Mouse (Mus musculus): ENCODE measurements around the gene Fam20b. TPM values are rescaled to one million over a fixed set of nuclear protein-coding genes. Genes with fewer than 3 reads are reported as not detected.

The Fam20b gene
- polyA plus RNA-seq (2017; shearing (Covaris generic)), result 17.0 TPM

DNA sequence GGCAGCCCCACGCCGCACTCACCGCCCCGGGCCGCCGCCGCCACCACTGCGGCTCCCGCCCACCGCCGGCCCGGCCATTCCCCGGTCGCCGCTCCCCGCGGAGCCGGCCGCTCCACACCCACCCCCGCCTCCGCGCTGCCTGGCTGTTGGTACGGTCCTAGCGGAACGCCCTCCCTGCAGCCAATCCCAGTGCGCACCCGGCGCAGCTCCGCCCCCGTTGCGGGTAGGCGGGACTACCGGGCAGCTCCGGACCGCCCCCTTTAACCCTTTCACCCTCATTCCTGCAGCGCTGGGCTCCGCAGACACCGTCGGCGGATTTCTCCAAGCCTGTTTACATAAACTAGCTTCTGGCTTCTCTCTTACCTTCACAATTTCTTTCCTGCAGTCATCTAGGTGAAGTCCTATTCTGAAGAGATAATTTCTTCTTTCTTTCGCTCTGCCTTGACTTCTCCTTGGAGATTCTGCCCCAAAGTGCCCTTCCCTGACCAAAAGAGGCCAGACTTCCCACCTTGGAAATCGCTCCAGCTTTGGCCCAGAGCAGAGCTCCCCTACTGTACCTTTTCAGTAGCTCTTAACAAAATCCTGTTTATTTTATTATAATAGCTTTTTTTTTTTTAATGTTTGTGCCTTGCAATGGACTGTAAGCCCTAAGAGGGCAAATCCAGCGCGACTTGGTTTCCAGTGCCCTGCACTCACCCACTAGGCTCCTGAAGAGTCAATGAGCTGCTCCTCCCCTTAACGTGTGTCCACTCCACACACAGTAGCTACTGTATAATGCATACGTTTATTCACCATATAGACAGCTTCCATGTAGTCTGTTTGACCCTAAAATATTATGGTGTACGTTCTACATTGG, at the start of gene Fam20b:
TSS of gene Fam20b (minus strand) at position 137 of the 856 bp plus-strand sequence.

DNA sequence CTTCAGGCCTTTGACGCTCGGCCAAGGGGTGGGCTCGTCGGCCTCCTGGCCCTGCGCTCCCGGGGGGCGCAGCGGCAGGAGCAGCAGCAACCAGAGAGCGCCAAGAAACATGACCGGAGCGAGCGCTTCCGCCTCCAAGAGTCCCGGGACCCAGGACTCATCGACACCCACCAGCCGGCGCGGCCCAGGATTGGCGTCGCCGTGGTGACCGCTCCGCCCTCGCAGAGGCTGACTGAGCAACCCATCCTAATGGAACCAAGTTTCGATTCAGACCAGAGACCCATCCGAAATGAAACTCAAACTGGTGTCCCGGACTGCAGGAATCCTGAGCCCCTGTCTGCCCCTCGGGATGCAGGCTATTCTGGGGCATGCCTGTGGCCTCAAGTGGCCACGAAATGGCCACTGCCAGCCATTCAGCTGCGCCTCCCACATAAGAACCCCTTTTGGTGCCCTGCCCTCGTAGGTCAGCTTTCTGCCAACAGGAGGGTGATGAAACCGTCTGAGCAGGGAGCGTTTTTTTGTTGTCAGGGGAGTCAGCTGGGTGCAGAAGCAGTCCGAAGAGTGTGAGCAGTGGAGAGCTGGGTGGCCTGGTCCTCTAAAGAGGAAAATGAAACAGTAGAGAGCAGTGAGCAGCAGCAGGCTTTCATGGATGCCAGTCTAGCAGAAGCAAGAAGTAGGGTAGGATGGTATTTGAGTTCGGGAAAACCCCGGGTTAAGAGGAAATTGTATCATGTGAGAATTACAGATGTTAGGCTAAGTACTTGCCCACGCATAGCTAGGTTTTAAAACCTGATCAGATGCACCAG, 44.5 kb downstream of the Fam20b start, which contains the start of gene Tor3a:
TSS of gene Tor3a (minus strand) at position 162 of the 806 bp plus-strand sequence.

Other genes starting within 250 kb of the Fam20b start
- 31.6 TPM for gene Soat1, start 244.8 kb downstream of the Fam20b start, polyA plus RNA-seq (2017; shearing (Covaris generic))
- 1.00 TPM for gene Gm10031, start 195.1 kb downstream of the Fam20b start, polyA plus RNA-seq (2017; shearing (Covaris generic))
- 10.6 TPM for gene Abl2, start 160.3 kb downstream of the Fam20b start, polyA plus RNA-seq (2017; shearing (Covaris generic))
- 24.6 TPM for gene Tor3a, start 44.7 kb downstream of the Fam20b start, polyA plus RNA-seq (2017; shearing (Covaris generic))
- gene Angptl1, start 119.5 kb upstream of the Fam20b start, polyA plus RNA-seq (2017; shearing (Covaris generic)), result 0.82 TPM
- gene Ralgps2, start 220.5 kb upstream of the Fam20b start, polyA plus RNA-seq (2017; shearing (Covaris generic)), result 48.6 TPM